Mouse (Mus musculus) right cerebral cortex, adult 18-20 months (tissue): ENCODE measurements around the gene Atxn7l2.

ENCODE experiments used
- DNase-seq: peaks from one replicate; pipeline ENCODE4 v3.0.0; 2022; ENCODE audit warnings: mixed read lengths

Atxn7l2 gene

GRCm38 (mm10) chr3:108204470-108204869, 6.3 kb downstream of the Atxn7l2 start:
- DNase-seq = no peak

- DNase-seq = peak; percentile 76
Measured at GRCm38 (mm10) chr3:108203621-108204325, 7.0 kb downstream of the Atxn7l2 start.

- DNase-seq = no peak
Measured at GRCm38 (mm10) chr3:108203212-108203611, 7.5 kb downstream of the Atxn7l2 start.

GRCm38 (mm10) chr3:108202506-108202905, 8.2 kb downstream of the Atxn7l2 start:
- DNase-seq = no peak

- DNase-seq = peak; percentile 91
Measured at GRCm38 (mm10) chr3:108200329-108201323, 10.1 kb downstream of the Atxn7l2 start, which contains the start of gene Cyb561d1. Cyb561d1 (minus strand) TSS chr3:108201212.

GRCm38 (mm10) chr3:108199231-108199630, 11.5 kb downstream of the Atxn7l2 start:
- no peak for DNase-seq

GRCm38 (mm10) chr3:108197066-108197497, 13.7 kb downstream of the Atxn7l2 start:
- peak; percentile 90 for DNase-seq

- DNase-seq = peak; percentile 70
Measured at GRCm38 (mm10) chr3:108195941-108196590, 14.7 kb downstream of the Atxn7l2 start.

GRCm38 (mm10) chr3:108195287-108195686, 15.4 kb downstream of the Atxn7l2 start:
- no peak for DNase-seq

- no peak for DNase-seq
Measured at GRCm38 (mm10) chr3:108193686-108194085, 17.0 kb downstream of the Atxn7l2 start.

GRCm38 (mm10) chr3:108189897-108190296, 20.8 kb downstream of the Atxn7l2 start:
- DNase-seq = no peak

GRCm38 (mm10) chr3:108188716-108189490, 21.8 kb downstream of the Atxn7l2 start:
- no peak for DNase-seq

GRCm38 (mm10) chr3:108187111-108187795, 23.5 kb downstream of the Atxn7l2 start:
- DNase-seq = no peak

- DNase-seq = no peak
Measured at GRCm38 (mm10) chr3:108186098-108187047, 24.4 kb downstream of the Atxn7l2 start, which contains the start of gene Amigo1. Amigo1 (plus strand) TSS chr3:108186335.

GRCm38 (mm10) chr3:108185460-108186097, 25.2 kb downstream of the Atxn7l2 start:
- no peak for DNase-seq

- DNase-seq = no peak
Measured at GRCm38 (mm10) chr3:108184742-108185141, 26.0 kb downstream of the Atxn7l2 start.

GRCm38 (mm10) chr3:108180514-108180913, 30.2 kb downstream of the Atxn7l2 start:
- DNase-seq = no peak

GRCm38 (mm10) chr3:108178756-108179715, 31.7 kb downstream of the Atxn7l2 start:
- DNase-seq = no peak
